24 mouse cellular contexts compared by ENCODE assay signal in the genomic region with DNA sequence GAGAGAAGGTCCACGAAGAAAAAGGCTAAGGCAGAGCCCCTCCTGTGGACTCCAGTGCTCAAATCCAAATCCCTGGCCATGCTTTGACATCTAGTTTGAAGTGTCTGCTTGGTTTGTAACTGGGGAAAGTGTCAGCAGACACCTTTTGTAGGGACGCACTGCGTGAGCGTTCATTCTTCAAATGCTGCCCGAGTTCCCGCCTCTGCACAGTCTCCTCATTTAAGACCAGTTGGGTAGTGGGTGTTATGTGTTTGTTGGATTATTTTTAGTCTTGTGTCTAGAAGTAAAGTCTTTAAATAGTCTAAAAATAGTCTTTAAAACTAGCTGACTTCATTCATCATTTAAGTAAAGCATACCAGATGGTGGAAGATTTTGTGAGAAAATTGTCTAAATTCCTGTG.
DNase-seq lines count a peak whose midpoint lies in the region; ATAC-seq and TF ChIP-seq lines count a peak whose summit lies in the region.
"Had no signal": no experiment of that assay in that cellular context is flagged by ENCODE, and none has a peak within 500 bp of the region (broad histone marks: within the 10 kb centered on the region; RNA-seq: fewer than 3 reads in every experiment).

No protein-coding gene starts in this region.

- H3K9ac ChIP-seq in kidney, embryonic 14.5 days (ENCODE audit: low read depth, low read length): no peak overlapping the region
- H3K9ac ChIP-seq: forebrain, embryonic 13.5 days; heart, embryonic 12.5 days; hindbrain, embryonic 12.5 days; neural tube, embryonic 13.5 days had no signal

- intact Hi-C loops in left cerebral cortex, postnatal 36 days (cut with DNase I): no loop called here

- no peak for TF ChIP-seq POLR2A in kidney, adult 2 months (IDR thresholded peaks at IDR 0.05; ENCODE audit: low read depth, low read length)

- ATAC-seq in kidney, embryonic 14.5 days (ENCODE audit: low FRiP score, low TSS enrichment): no peak
- ATAC-seq: forebrain, embryonic 13.5 days; midbrain, embryonic 16.5 days had no signal

- WGBS in kidney, embryonic 14.5 days: 90% methylated on average over 6 of the region's 6 CpGs
- 90% methylated on average over 6 of the region's 6 CpGs for WGBS in kidney, adult 2 months

- no peak for TF ChIP-seq CTCF in kidney, adult 2 months (conservative IDR thresholded peaks at IDR 0.05; ENCODE audit: insufficient read depth, insufficient read length, low read depth, low read length)

- H3K4me1 ChIP-seq in kidney, embryonic 14.5 days (ENCODE audit: control insufficient read depth, insufficient read depth, low read length): peaks cover 1% of the 10 kb centered on the region; the same call in 1 of the 2 replicates
- H3K4me1 ChIP-seq in kidney, adult 2 months (ENCODE audit: control insufficient read depth, insufficient read depth, low read length): no peaks in the 10 kb centered on the region

- H3K27ac ChIP-seq in kidney, embryonic 14.5 days (ENCODE audit: low read depth, low read length): 0 out of 2 replicates have a peak overlapping the region, but pooled peaks have one; percentile 42
- no peak overlapping the region for H3K27ac ChIP-seq in kidney, adult 2 months (ENCODE audit: insufficient read depth, low read depth, low read length)
- H3K27ac ChIP-seq: forebrain, embryonic 13.5 days; hindbrain, embryonic 12.5 days; macrophage; neural tube, embryonic 13.5 days had no signal

- no peaks in the 10 kb centered on the region for H3K36me3 ChIP-seq in kidney, embryonic 14.5 days (ENCODE audit: control insufficient read depth, insufficient read depth, low read length)
- no peaks in the 10 kb centered on the region for H3K36me3 ChIP-seq in kidney, adult 2 months (ENCODE audit: control insufficient read depth, insufficient read depth, low read length)
- H3K36me3 ChIP-seq: heart, embryonic 12.5 days; hindbrain, embryonic 12.5 days; neural tube, embryonic 13.5 days had no signal

- H3K9me3 ChIP-seq in kidney, embryonic 14.5 days (ENCODE audit: control insufficient read depth, low read length): no peaks in the 10 kb centered on the region
- H3K9me3 ChIP-seq: forebrain, embryonic 13.5 days; heart, embryonic 12.5 days; hindbrain, embryonic 12.5 days; neural tube, embryonic 13.5 days had no signal

- H3K4me2 ChIP-seq in kidney, embryonic 14.5 days (replicated peaks; ENCODE audit: low read depth, low read length): no peak overlapping the region
- H3K4me2 ChIP-seq: forebrain, embryonic 13.5 days; heart, embryonic 12.5 days; hindbrain, embryonic 12.5 days; neural tube, embryonic 13.5 days had no signal

- H3K4me3 ChIP-seq in kidney, embryonic 14.5 days (ENCODE audit: low read length): no peak overlapping the region
- H3K4me3 ChIP-seq in kidney, adult 2 months (ENCODE audit: insufficient read depth, low read depth, low read length): no peak overlapping the region
- H3K4me3 ChIP-seq: forebrain, embryonic 13.5 days; heart, embryonic 12.5 days; hindbrain, embryonic 12.5 days; myocyte; neural tube, embryonic 13.5 days had no signal

- no peak for DNase-seq in kidney, adult 2 months
- DNase-seq in right cerebral cortex, adult 18-20 months: peak; percentile 68
- DNase-seq in right cerebral cortex, postnatal 4 days: no peak
- DNase-seq in left cerebral cortex, postnatal 36 days (ENCODE audit: low spot score in 2 of 2): peak; percentile 36 to 41
- peak; percentile 75 for DNase-seq in telencephalon, adult 2 months (ENCODE audit: low read depth, low spot score)
- no peak for DNase-seq in cerebellum, postnatal 25 days
- DNase-seq in embryo, embryonic 9.5 days (ENCODE audit: extremely low spot score): no peak
- DNase-seq: adrenal gland, postnatal 25 days; cerebellum, adult 11 months; cerebellum, postnatal 10 days; embryo, embryonic 11 days; gastrocnemius, postnatal 10 days; heart, postnatal 14 days; kidney, adult 18-20 months; kidney, postnatal 36 days; thymus, adult 2 months had no signal

- H3K27me3 ChIP-seq in kidney, embryonic 14.5 days (ENCODE audit: control insufficient read depth, insufficient read depth, low read length): no peaks in the 10 kb centered on the region
- no peaks in the 10 kb centered on the region for H3K27me3 ChIP-seq in kidney, adult 2 months (replicated peaks; ENCODE audit: control insufficient read depth, insufficient read depth, low read length)
- H3K27me3 ChIP-seq: forebrain, embryonic 13.5 days; heart, embryonic 12.5 days; hindbrain, embryonic 12.5 days; neural tube, embryonic 13.5 days had no signal

Comparison
In these comparisons a context has a peak if more than half of its experiments do, and no peak if none do; other contexts are left out.
1. DNase-seq: peak in right cerebral cortex, adult 18-20 months (single experiment), left cerebral cortex, postnatal 36 days (2 of 2) and telencephalon, adult 2 months (single experiment); none in kidney, adult 2 months (single experiment), right cerebral cortex, postnatal 4 days (single experiment), cerebellum, postnatal 25 days (0 of 2) and embryo, embryonic 9.5 days (single experiment).